In the genomic region with DNA sequence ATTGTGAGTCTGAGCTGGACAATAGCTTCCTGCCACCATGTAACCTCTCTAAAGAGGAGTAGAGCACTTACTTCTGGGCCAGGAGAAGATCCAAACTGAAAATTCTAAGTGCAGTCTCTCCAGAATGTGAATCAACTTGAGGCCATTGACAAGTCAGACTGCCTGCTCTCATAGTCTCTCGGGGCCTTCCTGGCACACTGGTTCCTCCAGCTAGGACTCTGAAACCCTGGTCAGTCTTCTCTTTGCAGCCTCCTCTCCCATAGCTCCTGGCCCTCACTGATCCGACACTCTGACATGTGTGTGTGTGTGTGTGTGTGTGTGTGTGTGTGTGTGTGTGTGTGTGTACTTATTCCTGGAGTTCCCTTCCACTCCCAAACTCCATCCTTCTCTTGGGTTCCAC, we compare ENCODE assay signal across 14 mouse cellular contexts.
"Had no signal": no experiment of that assay in that cellular context is flagged by ENCODE, and none has a peak within 500 bp of the region (broad histone marks: within the 10 kb centered on the region; RNA-seq: fewer than 3 reads in every experiment).

No protein-coding gene starts in this region.

- H3K4me3 ChIP-seq: layer of hippocampus, adult 2 months; limb, embryonic 10.5 days; liver, embryonic 15.5 days; midbrain, embryonic 10.5 days; myocyte; neural tube, embryonic 15.5 days had no signal

- H3K27ac ChIP-seq: layer of hippocampus, adult 2 months; limb, embryonic 10.5 days; liver, embryonic 15.5 days; midbrain, embryonic 10.5 days; neural tube, embryonic 15.5 days had no signal

- DNase-seq: kidney, postnatal 10 days; kidney, postnatal 4 days; lung, adult 2 months; lung, postnatal 36 days; midbrain, embryonic 14.5 days; right cerebral cortex, adult 18-20 months; right cerebral cortex, postnatal 25 days; thymus, postnatal 36 days had no signal

- H3K36me3 ChIP-seq: limb, embryonic 10.5 days; liver, embryonic 15.5 days; midbrain, embryonic 10.5 days; neural tube, embryonic 15.5 days had no signal
